Mouse (Mus musculus) CH12.LX (cell line): ENCODE results near the gene Casz1. TPM values are rescaled to one million over a fixed set of nuclear protein-coding genes. Genes with fewer than 3 reads are reported as not detected.

Experiments used
- DNase-seq: peaks from one replicate; pipeline ENCODE4 v3.0.0-alpha.2; 2013; ENCODE audit errors: extremely low read depth
- H3K27ac ChIP-seq: 2 replicates; pipeline ENCODE4 v1.5.1; 2012; ENCODE audit warnings: low read depth, mild to moderate bottlenecking, control low read depth, moderate library complexity; ENCODE audit not compliant: insufficient read depth
- H3K27me3 ChIP-seq: replicated peaks from 2 replicates; pipeline ENCODE3; 2012; ENCODE audit warnings: inconsistent platforms
- H3K36me3 ChIP-seq, 2 experiments: replicated peaks in 1 of 2; 2 replicates each; pipeline versions ENCODE3 to v1.6.1; 2012; ENCODE audit warnings: inconsistent platforms in 1 of 2, low read length in 1 of 2, mild to moderate bottlenecking in 1 of 2, mixed read lengths in 1 of 2, moderate library complexity in 1 of 2; ENCODE audit not compliant: control insufficient read depth in 1 of 2, insufficient read depth in 1 of 2
- H3K4me1 ChIP-seq, 2 experiments: 2 replicates each; pipeline ENCODE4 v1.6.1; 2012; ENCODE audit warnings: inconsistent platforms in 1 of 2, moderate library complexity in 1 of 2; ENCODE audit not compliant: insufficient read depth in 2 of 2, control insufficient read depth in 1 of 2
- H3K4me2 ChIP-seq: 2 replicates; pipeline ENCODE4 v1.6.1; 2012; ENCODE audit warnings: low read depth, mild to moderate bottlenecking, control low read depth; ENCODE audit not compliant: poor library complexity, insufficient read depth, severe bottlenecking
- H3K4me3 ChIP-seq, 3 experiments: fragments of 150-350 bp in 1 of 3; sonication (generic) in 1 of 3; replicated peaks in 1 of 3; 2 replicates each; pipeline versions ENCODE3 to v1.5.1; 2011 to 2012; ENCODE audit warnings: low read depth in 2 of 3, low read length in 2 of 3, mild to moderate bottlenecking in 2 of 3, moderate library complexity in 2 of 3, control low read depth in 1 of 3, improper control_type of control experiment in 1 of 3, inconsistent platforms in 1 of 3, mixed read lengths in 1 of 3; ENCODE audit not compliant: poor library complexity in 1 of 3
- H3K79me2 ChIP-seq: replicated peaks from 2 replicates; pipeline ENCODE4 v1.6.1; 2012; ENCODE audit warnings: mild to moderate bottlenecking, moderate library complexity; ENCODE audit not compliant: control insufficient read depth, poor library complexity, insufficient read depth, severe bottlenecking; ENCODE audit errors: extremely low read depth
- H3K9ac ChIP-seq: 2 replicates; pipeline ENCODE4 v1.6.1; 2012; ENCODE audit warnings: low read depth, mild to moderate bottlenecking, control low read depth, moderate library complexity; ENCODE audit not compliant: insufficient read depth
- H3K9me3 ChIP-seq: replicated peaks from 2 replicates; pipeline ENCODE3; 2012; ENCODE audit warnings: low read length, inconsistent platforms, mixed read lengths
- BHLHE40 ChIP-seq: IDR thresholded peaks from 2 replicates; pipeline ENCODE4 v1.6.1; 2011; ENCODE audit warnings: mild to moderate bottlenecking, low read depth, low read length, improper control_type of control experiment
- CHD1 ChIP-seq: IDR thresholded peaks from 2 replicates; pipeline ENCODE4 v1.6.1; 2012; ENCODE audit warnings: low read depth, low read length, improper control_type of control experiment, inconsistent platforms
- CHD2 ChIP-seq: IDR thresholded peaks from 2 replicates; pipeline ENCODE4 v1.6.1; 2011; ENCODE audit warnings: low read length, improper control_type of control experiment
- CTCF ChIP-seq, 2 experiments: IDR thresholded peaks in 1 of 2; conservative IDR thresholded peaks in 1 of 2; 2 replicates each; pipeline ENCODE4 v1.5.1; 2011 to 2012; ENCODE audit warnings: low read depth in 2 of 2, low read length in 2 of 2, improper control_type of control experiment in 1 of 2, inconsistent platforms in 1 of 2, mild to moderate bottlenecking in 1 of 2, moderate library complexity in 1 of 2
- ELF1 ChIP-seq: IDR thresholded peaks from 2 replicates; pipeline ENCODE4 v1.6.1; 2014; ENCODE audit warnings: low read depth, mild to moderate bottlenecking, inconsistent platforms, low read length, improper control_type of control experiment
- IRF4 ChIP-seq: IDR thresholded peaks from 2 replicates; pipeline ENCODE4 v1.6.1; 2014; ENCODE audit warnings: low read depth, mild to moderate bottlenecking, inconsistent platforms, low read length, improper control_type of control experiment
- JUND ChIP-seq: conservative IDR thresholded peaks from 2 replicates; pipeline ENCODE4 v1.6.1; 2011; ENCODE audit warnings: low read depth, low read length, improper control_type of control experiment
- KAT2A ChIP-seq: IDR thresholded peaks from 2 replicates; pipeline ENCODE4 v1.6.1; 2012; ENCODE audit warnings: low read length, improper control_type of control experiment, inconsistent platforms; ENCODE audit not compliant: insufficient replicate concordance
- MAFK ChIP-seq: IDR thresholded peaks from 2 replicates; pipeline ENCODE4 v1.6.1; 2011; ENCODE audit warnings: low read length, improper control_type of control experiment; ENCODE audit not compliant: insufficient replicate concordance
- MEF2A ChIP-seq: IDR thresholded peaks from 2 replicates; pipeline ENCODE4 v1.6.1; 2014; ENCODE audit warnings: low read depth, mild to moderate bottlenecking, inconsistent platforms, low read length, improper control_type of control experiment, borderline replicate concordance
- MXI1 ChIP-seq: IDR thresholded peaks from 2 replicates; pipeline ENCODE4 v1.6.1; 2011; ENCODE audit warnings: mild to moderate bottlenecking, low read depth, low read length, improper control_type of control experiment
- MYC ChIP-seq: IDR thresholded peaks from 2 replicates; pipeline ENCODE4 v1.6.1; 2011; ENCODE audit warnings: low read depth, mild to moderate bottlenecking, improper control_type of control experiment, low read length
- NRF1 ChIP-seq: IDR thresholded peaks from 2 replicates; pipeline ENCODE4 v1.6.1; 2014; ENCODE audit warnings: low read depth, mild to moderate bottlenecking, inconsistent platforms, low read length, improper control_type of control experiment, moderate library complexity
- PAX5 ChIP-seq: IDR thresholded peaks from 2 replicates; pipeline ENCODE4 v1.6.1; 2012; ENCODE audit warnings: low read length, inconsistent platforms, mixed read lengths
- POLR2AphosphoS2 ChIP-seq: IDR thresholded peaks from 2 replicates; pipeline ENCODE4 v1.6.1; 2011; ENCODE audit warnings: low read depth, low read length, improper control_type of control experiment
- TBP ChIP-seq: conservative IDR thresholded peaks from 2 replicates; pipeline ENCODE4 v1.6.1; 2011; ENCODE audit warnings: low read depth, low read length, improper control_type of control experiment
- TCF12 ChIP-seq: IDR thresholded peaks from 2 replicates; pipeline ENCODE4 v1.6.1; 2014; ENCODE audit warnings: low read depth, mild to moderate bottlenecking, inconsistent platforms, low read length, improper control_type of control experiment
- UBTF ChIP-seq: IDR thresholded peaks from 2 replicates; pipeline ENCODE4 v1.6.1; 2012; ENCODE audit warnings: low read depth, mild to moderate bottlenecking, inconsistent platforms, low read length, improper control_type of control experiment, moderate library complexity
- USF1 ChIP-seq: IDR thresholded peaks from 2 replicates; pipeline ENCODE4 v1.6.1; 2014; ENCODE audit warnings: low read depth, mild to moderate bottlenecking, inconsistent platforms, low read length, improper control_type of control experiment
- USF2 ChIP-seq: conservative IDR thresholded peaks from 2 replicates; pipeline ENCODE4 v1.6.1; 2011; ENCODE audit warnings: low read depth, low read length, improper control_type of control experiment
- ZC3H11A ChIP-seq: IDR thresholded peaks from 2 replicates; pipeline ENCODE4 v1.6.1; 2012; ENCODE audit warnings: low read depth, mild to moderate bottlenecking, inconsistent platforms, low read length, improper control_type of control experiment
- ZNF384 ChIP-seq: IDR thresholded peaks from 2 replicates; pipeline ENCODE4 v1.6.1; 2012; ENCODE audit warnings: low read depth, low read length, improper control_type of control experiment, inconsistent platforms
- dilution Hi-C: fragments of 300-500 bp; cut with MboI; formaldehyde crosslinking; loops from 2 replicates; pipeline ENCODE4 v1.14.3; 2020; ENCODE audit warnings: low sequenced_read_pairs; ENCODE audit not compliant: extremely low pct_unique_long_range_greater_than_20kb, extremely low pct_ligation_motif_present
- in situ Hi-C: fragments of 300-500 bp; cut with MboI; formaldehyde crosslinking; loops from 3 replicates; pipeline ENCODE4 v1.14.3; 2019; ENCODE audit warnings: low sequenced_read_pairs, low pct_ligation_motif_present, low pct_unique_long_range_greater_than_20kb, mixed read lengths
- polyA plus RNA-seq: library from polyadenylated mRNA; unstranded; fragments of >175 nt; gene quantifications from 2 replicates; pipeline ENCODE4 v1.2.1, GENCODE M21; 2012; ENCODE audit warnings: low read depth; ENCODE audit not compliant: insufficient read length
- total RNA-seq, 2 experiments: library from RNA; depleted of rRNA; stranded (reverse); fragments of 300-350 nt in 1 of 2; fragments of >200 nt in 1 of 2; gene quantifications; 2 replicates each; pipeline ENCODE4 v1.2.3; 2012 to 2014

Gene Casz1
- total and polyA plus RNA-seq, 3 experiments, result 0.12 to 0.36 (median 0.17) TPM

DNA sequence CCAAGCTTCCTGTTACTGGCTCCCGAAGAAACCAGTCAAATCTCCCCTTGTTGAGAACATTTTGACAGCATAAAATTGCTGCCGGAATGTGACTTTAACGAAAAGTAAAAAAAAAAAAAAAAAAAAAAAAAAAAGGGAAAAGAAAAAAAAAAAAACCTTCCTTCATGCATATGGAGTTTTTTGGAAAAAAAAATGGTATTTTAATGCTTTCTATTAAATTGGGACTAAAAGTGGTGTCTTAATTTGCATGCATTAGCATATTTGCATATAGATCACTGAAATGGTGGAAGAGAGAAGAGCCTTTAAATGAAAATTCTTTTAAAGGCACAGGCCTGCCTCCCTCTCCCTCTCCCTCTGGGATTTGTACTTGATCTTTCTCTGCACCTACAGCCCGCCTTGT, 52.0 kb downstream of the Casz1 start:
- Histone ChIP-seq H3K4me2 (no peak overlapping the region), H3K27ac (no peak overlapping the region), H3K36me3 (no peaks in the 10 kb centered on the region), H3K9ac (no peak overlapping the region), H3K4me1 (no peaks in the 10 kb centered on the region), H3K4me3 (no peak overlapping the region), H3K27me3 (peaks cover 72% of the 10 kb centered on the region), H3K9me3 (no peaks in the 10 kb centered on the region), H3K79me2 (no peaks in the 10 kb centered on the region)
- TF ChIP-seq IRF4 (no peak), POLR2AphosphoS2 (no peak), BHLHE40 (no peak), TCF12 (no peak), MYC (no peak), KAT2A (no peak), CHD1 (no peak), ZC3H11A (no peak), UBTF (no peak), USF2 (no peak), JUND (no peak), PAX5 (no peak), CTCF (conservative IDR thresholded peaks at IDR 0.05 in 1 of 2, IDR thresholded peaks at IDR 0.05 in 1 of 2; ENCODE audit: low read depth in 2 of 2, low read length in 2 of 2) (no peak)
- dilution Hi-C loops, result no loop called here
- no peak for DNase-seq
- in situ Hi-C loops, result no loop called here

DNA sequence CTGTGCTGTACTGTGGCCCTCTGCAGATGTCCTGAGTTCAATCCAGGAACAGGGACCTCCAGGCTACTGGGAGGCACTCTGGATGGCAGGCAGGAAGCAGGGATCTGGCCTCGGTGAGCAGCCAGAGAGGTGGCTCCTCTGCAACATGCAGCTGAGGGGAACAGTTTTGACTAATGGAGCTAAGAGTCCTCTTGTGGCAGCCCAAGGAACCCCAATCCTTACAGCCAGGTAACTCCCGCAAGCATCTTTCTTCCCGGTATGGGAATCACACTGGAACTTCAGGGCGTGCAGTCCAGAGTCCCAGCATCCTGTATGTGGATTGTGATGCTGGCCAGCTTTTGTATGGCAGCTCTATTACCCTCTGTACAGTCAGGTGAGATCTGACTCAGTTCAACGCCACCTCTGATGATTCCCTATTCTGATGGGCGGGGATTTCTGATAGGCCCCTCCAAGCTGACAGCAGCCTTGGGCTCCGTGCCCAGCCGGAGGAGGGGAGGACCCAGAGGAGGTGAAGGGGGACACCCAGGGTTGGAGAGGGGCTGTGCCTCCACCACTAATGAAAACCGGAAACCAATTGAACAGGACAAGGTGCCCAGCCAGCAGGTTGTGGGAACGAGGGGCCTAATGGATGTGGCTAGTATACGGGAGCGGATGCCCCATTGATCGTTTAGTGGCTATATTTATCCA, 53.3 kb downstream of the Casz1 start:
- Histone ChIP-seq H3K27me3 (peaks cover 71% of the 10 kb centered on the region), H3K79me2 (no peaks in the 10 kb centered on the region), H3K4me2 (no peak overlapping the region), H3K9me3 (no peaks in the 10 kb centered on the region), H3K4me3 (no peak overlapping the region), H3K36me3 (no peaks in the 10 kb centered on the region), H3K9ac (no peak overlapping the region), H3K27ac (no peak overlapping the region), H3K4me1 (no peaks in the 10 kb centered on the region)
- in situ Hi-C loops (no loop called here), dilution Hi-C loops (no loop called here)
- TF ChIP-seq MXI1 (no peak), POLR2AphosphoS2 (no peak), CTCF (conservative IDR thresholded peaks at IDR 0.05 in 1 of 2, IDR thresholded peaks at IDR 0.05 in 1 of 2; ENCODE audit: low read depth in 2 of 2, low read length in 2 of 2) (no peak), NRF1 (no peak), ELF1 (no peak), ZNF384 (no peak), TBP (no peak), USF1 (no peak), MAFK (no peak), MEF2A (no peak), CHD2 (no peak), JUND (no peak)
- DNase-seq, result no peak
